Mouse (Mus musculus) G1E (cell line): ENCODE data around the gene Iqcc.

Source experiments
- CTCF ChIP-seq: IDR thresholded peaks from 2 replicates; pipeline ENCODE4 v1.5.1; 2012; ENCODE audit warnings: low read depth, low read length, inconsistent platforms, mixed read lengths
- GATA1 ChIP-seq: IDR thresholded peaks from 2 replicates; pipeline ENCODE4 v1.6.1; 2012; ENCODE audit warnings: borderline replicate concordance, low read length, inconsistent platforms, mixed read lengths
- GATA2 ChIP-seq: IDR thresholded peaks from 2 replicates; pipeline ENCODE4 v1.6.1; 2012; ENCODE audit warnings: low read depth, low read length, inconsistent platforms, borderline replicate concordance
- POLR2AphosphoS5 ChIP-seq: IDR thresholded peaks from 2 replicates; pipeline ENCODE4 v1.6.1; 2012; ENCODE audit warnings: low read depth, low read length, inconsistent platforms; ENCODE audit not compliant: insufficient replicate concordance
- TAL1 ChIP-seq: conservative IDR thresholded peaks from 2 replicates; pipeline ENCODE4 v1.6.1; 2012; ENCODE audit warnings: low read depth, low read length, inconsistent platforms, mixed read lengths

GRCm38 (mm10) chr4:129631867-129632266 is 13.0 kb upstream of the Iqcc start:
- TF ChIP-seq CTCF (no peak), TAL1 (no peak), GATA1 (no peak), POLR2AphosphoS5 (no peak), GATA2 (no peak)
